Mouse (Mus musculus): Measurements from ENCODE around the gene Tet2. TPM values are rescaled to one million over a fixed set of nuclear protein-coding genes. Genes with fewer than 3 reads are reported as not detected.

The Tet2 gene
- total and polyA plus RNA-seq, 3 experiments = 6.8 to 101 (median 10.9) TPM

DNA sequence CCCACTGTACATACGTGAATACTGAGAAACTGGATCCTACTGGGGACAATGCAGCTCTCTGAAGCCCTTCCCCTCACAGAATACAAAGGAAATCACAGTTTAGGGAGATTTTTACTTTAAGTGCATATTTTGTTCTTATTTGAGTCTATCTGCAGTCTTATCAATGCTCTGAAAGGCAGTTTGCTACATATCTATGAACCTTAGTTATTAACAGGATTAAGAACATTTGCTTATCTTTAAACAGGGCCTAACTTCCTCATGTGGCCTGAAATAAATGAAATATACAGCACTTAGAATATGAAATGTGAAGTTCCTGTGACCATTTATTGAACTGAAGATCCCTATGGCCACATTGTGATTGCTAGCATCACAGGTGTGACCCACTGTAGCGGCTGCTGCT, 53.6 kb downstream of the Tet2 start:
- Histone ChIP-seq H3K79me2 (ENCODE audit: control insufficient read depth, insufficient read depth, low read length, poor library complexity) (no peaks in the 10 kb centered on the region), H3K4me1 (ENCODE audit: control insufficient read depth in 1 of 2, insufficient read depth in 2 of 2, low read length in 2 of 2) (peaks cover 3 to 6% of the 10 kb centered on the region in 2 experiments), H3K27me3 (ENCODE audit: control insufficient read depth in 1 of 2, insufficient read depth in 2 of 2, low read length in 2 of 2) (no peaks in the 10 kb centered on the region), H3K36me3 (ENCODE audit: control insufficient read depth in 1 of 2, insufficient read depth in 2 of 2, low read length in 2 of 2) (peaks cover 0 to 10% of the 10 kb centered on the region in 2 experiments), H3K9me3 (replicated peaks; ENCODE audit: insufficient read depth, low read length) (no peaks in the 10 kb centered on the region), H3K27ac (ENCODE audit: control insufficient read depth, low read depth, low read length) (peak overlapping the region; percentile 68; the same call in 1 of the 2 replicates), H3K9ac (ENCODE audit: control insufficient read depth, low read depth, low read length, poor library complexity, severe bottlenecking) (no peak overlapping the region), H3K4me3 (ENCODE audit: control insufficient read depth in 1 of 2, insufficient read depth in 1 of 2, low read depth in 2 of 2, low read length in 2 of 2) (no peak overlapping the region)
- TF ChIP-seq EP300 (IDR thresholded peaks at IDR 0.05; ENCODE audit: low read depth in 1 of 2, low read length in 2 of 2) (peak; percentile 85 to 89), GATA1 (IDR thresholded peaks at IDR 0.05; ENCODE audit: low read depth, low read length) (peak; percentile 89), MYB (IDR thresholded peaks at IDR 0.05; ENCODE audit: low read depth, low read length) (no peak), TCF12 (IDR thresholded peaks at IDR 0.05; ENCODE audit: low read depth, low read length) (peak; percentile 65), ETS1 (IDR thresholded peaks at IDR 0.05; ENCODE audit: low read depth, low read length) (peak; percentile 28; the same call in 1 of the 2 replicates), RCOR1 (IDR thresholded peaks at IDR 0.05; ENCODE audit: low read depth, low read length) (peak; percentile 92), CTCF (IDR thresholded peaks at IDR 0.05 in 2 of 3, conservative IDR thresholded peaks at IDR 0.05 in 1 of 3; ENCODE audit: control insufficient read depth in 1 of 3, insufficient read depth in 1 of 3, low read depth in 2 of 3, low read length in 3 of 3, poor library complexity in 1 of 3, severe bottlenecking in 1 of 3) (no peak)
- DNase-seq (ENCODE audit: low read depth, low spot score) = peak; percentile 40

- TF ChIP-seq MAFK (IDR thresholded peaks at IDR 0.05; ENCODE audit: borderline replicate concordance, low read depth, low read length) = no peak
These were observed 56.8 kb downstream of the Tet2 start for GRCm38 (mm10) chr3:133488022-133488725.

GRCm38 (mm10) chr3:133482887-133483286, 62.1 kb downstream of the Tet2 start:
- TF ChIP-seq NRF1 (IDR thresholded peaks at IDR 0.05; ENCODE audit: insufficient read depth, low read depth, low read length, poor library complexity, severe bottlenecking) = no peak
- no peak for TF ChIP-seq KAT2A (conservative IDR thresholded peaks at IDR 0.05; ENCODE audit: low read depth, low read length)
- no peak for TF ChIP-seq ZNF384 (IDR thresholded peaks at IDR 0.05; ENCODE audit: low read depth, low read length)
- no peak for TF ChIP-seq TAL1 (IDR thresholded peaks at IDR 0.05; ENCODE audit: low read length)
- TF ChIP-seq NELFE (IDR thresholded peaks at IDR 0.05; ENCODE audit: low read depth, low read length) = no peak
- Histone ChIP-seq H3K27ac (ENCODE audit: control insufficient read depth, low read depth, low read length) (no peak overlapping the region), H3K9ac (ENCODE audit: control insufficient read depth, low read depth, low read length, poor library complexity, severe bottlenecking) (no peak overlapping the region), H3K4me3 (ENCODE audit: control insufficient read depth in 1 of 2, insufficient read depth in 1 of 2, low read depth in 2 of 2, low read length in 2 of 2) (no peak overlapping the region), H3K9me3 (replicated peaks; ENCODE audit: insufficient read depth, low read length) (no peaks in the 10 kb centered on the region), H3K27me3 (ENCODE audit: control insufficient read depth in 1 of 2, insufficient read depth in 2 of 2, low read length in 2 of 2) (no peaks in the 10 kb centered on the region), H3K4me1 (ENCODE audit: control insufficient read depth in 1 of 2, insufficient read depth in 2 of 2, low read length in 2 of 2) (no peaks in the 10 kb centered on the region), H3K79me2 (ENCODE audit: control insufficient read depth, insufficient read depth, low read length, poor library complexity) (no peaks in the 10 kb centered on the region), H3K36me3 (ENCODE audit: control insufficient read depth in 1 of 2, insufficient read depth in 2 of 2, low read length in 2 of 2) (peaks cover 0 to 7% of the 10 kb centered on the region in 2 experiments; a peak in 2 of 4 replicates)
- no peak for DNase-seq (ENCODE audit: low read depth, low spot score)

More at GRCm38 (mm10) chr3:133488022-133488725, 56.8 kb downstream of the Tet2 start:
- no peak overlapping the region for H3K27ac ChIP-seq (ENCODE audit: control insufficient read depth, low read depth, low read length)
- H3K27me3 ChIP-seq (ENCODE audit: control insufficient read depth in 1 of 2, insufficient read depth in 2 of 2, low read length in 2 of 2) = no peaks in the 10 kb centered on the region
- no peaks in the 10 kb centered on the region for H3K9me3 ChIP-seq (replicated peaks; ENCODE audit: insufficient read depth, low read length)
- H3K4me1 ChIP-seq (ENCODE audit: control insufficient read depth in 1 of 2, insufficient read depth in 2 of 2, low read length in 2 of 2) = peaks cover 3 to 6% of the 10 kb centered on the region in 2 experiments
- no peak for DNase-seq (ENCODE audit: low read depth, low spot score)
- H3K79me2 ChIP-seq (ENCODE audit: control insufficient read depth, insufficient read depth, low read length, poor library complexity) = no peaks in the 10 kb centered on the region
- peaks cover 2 to 10% of the 10 kb centered on the region in 2 experiments for H3K36me3 ChIP-seq (ENCODE audit: control insufficient read depth in 1 of 2, insufficient read depth in 2 of 2, low read length in 2 of 2)
- no peak overlapping the region for H3K9ac ChIP-seq (ENCODE audit: control insufficient read depth, low read depth, low read length, poor library complexity, severe bottlenecking)
- H3K4me3 ChIP-seq (ENCODE audit: control insufficient read depth in 1 of 2, insufficient read depth in 1 of 2, low read depth in 2 of 2, low read length in 2 of 2) = no peak overlapping the region
